Mouse (Mus musculus) thymus, postnatal 36 days (tissue): ENCODE results near the gene Npepl1.

Experiments used
- DNase-seq, 2 experiments: peaks; one replicate each; pipeline ENCODE4 v3.0.0; 2022; ENCODE audit warnings: mixed read lengths in 2 of 2

Gene Npepl1

DNA sequence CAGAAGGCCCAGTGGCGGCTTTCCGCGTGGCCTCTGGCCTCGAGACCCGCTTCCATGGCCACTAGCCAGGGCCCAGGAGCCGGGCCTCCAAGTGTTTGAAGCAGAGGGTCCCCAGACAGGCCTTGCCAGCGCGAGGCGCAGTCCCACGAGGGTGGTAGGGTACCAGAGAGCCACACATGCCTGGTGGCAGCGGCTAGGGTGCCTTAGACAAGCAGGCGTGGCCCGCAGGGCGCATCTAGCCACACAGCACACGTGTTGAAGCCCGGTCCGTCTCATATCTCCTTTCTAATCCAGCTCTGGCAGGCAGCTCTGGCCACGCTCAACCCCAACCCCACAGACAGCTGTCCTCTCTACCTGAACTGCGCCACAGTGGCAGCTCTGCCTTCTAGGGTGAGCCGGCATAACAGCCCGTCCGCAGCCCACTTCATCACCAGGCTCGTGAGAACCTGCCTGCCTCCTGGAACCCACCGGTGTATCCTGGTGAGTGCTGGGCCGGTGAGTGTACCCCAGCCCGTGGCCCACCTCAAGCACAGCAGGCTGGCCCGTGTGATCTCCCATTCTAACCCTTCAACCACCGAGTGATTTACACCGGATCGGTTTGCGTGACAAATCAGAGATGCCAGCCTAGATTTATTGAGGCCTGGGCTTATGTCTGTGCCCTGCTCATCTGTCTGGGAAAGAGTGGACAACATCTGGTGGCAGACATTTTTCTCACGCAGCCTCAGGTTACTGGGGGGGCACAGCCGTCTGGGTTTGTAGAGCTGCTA lies 817 bp downstream of the Npepl1 start:
- peak; percentile 49 to 60 for DNase-seq

- no peak for DNase-seq
These were observed 2.8 kb downstream of the Npepl1 start for GRCm38 (mm10) chr2:174112931-174113330.

GRCm38 (mm10) chr2:174114148-174114864 lies 4.2 kb downstream of the Npepl1 start:
- no peak for DNase-seq

- no peak for DNase-seq
These were observed 6.8 kb downstream of the Npepl1 start for GRCm38 (mm10) chr2:174116929-174117328.

GRCm38 (mm10) chr2:174118141-174118540 lies 8.0 kb downstream of the Npepl1 start:
- DNase-seq: no peak

- DNase-seq: no peak
These were observed 9.1 kb downstream of the Npepl1 start for GRCm38 (mm10) chr2:174119259-174119658.

- DNase-seq: no peak
These were observed 10.5 kb downstream of the Npepl1 start for GRCm38 (mm10) chr2:174120631-174121030.

- no peak for DNase-seq
These were observed 11.3 kb downstream of the Npepl1 start for GRCm38 (mm10) chr2:174121411-174121947.

GRCm38 (mm10) chr2:174122331-174122730 lies 12.2 kb downstream of the Npepl1 start:
- no peak for DNase-seq

GRCm38 (mm10) chr2:174123731-174124130 lies 13.6 kb downstream of the Npepl1 start:
- DNase-seq: no peak

DNA sequence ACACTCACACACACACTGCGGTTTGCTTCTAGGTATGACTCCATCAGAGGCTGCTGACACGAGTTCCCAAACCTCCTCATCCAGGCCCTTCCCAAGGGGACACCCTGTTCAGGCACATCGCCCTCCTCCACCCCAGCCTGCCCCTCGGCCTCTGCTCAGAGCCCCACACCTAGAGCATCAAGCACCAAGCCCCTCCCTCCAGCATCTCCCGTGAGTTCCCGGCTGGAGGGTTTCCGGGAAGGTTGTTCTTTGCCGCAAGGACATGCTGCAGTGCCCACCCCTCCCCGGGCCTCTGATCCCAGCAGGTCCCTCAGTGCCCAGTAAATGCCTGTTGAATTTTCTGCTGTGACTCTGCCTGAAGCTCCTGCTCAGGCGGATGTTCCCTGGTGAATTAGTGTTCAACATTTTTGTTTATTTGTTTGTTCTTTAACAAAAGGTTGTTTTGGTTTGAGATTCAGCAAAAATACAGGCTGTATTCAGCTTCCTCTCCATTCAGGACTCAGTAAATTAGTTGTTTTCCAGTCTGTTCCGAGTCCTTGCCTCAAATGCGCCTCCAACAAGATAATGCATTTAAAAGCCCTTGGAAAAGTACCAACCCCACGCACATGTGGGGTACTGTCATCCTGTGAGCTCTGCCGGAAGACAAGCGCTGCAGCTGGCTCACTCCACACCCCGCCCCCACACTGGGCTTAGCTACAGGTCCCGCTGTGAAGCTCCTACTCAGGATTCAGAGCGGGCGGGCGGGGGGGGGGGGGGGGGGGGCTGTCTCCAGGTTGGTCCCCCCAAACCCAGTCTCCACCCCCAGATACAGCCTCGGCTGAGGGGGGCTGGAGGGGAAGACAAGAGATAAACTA lies 16.6 kb downstream of the Npepl1 start:
- DNase-seq: peak; percentile 50 to 68

- no peak for DNase-seq
These were observed 17.2 kb downstream of the Npepl1 start for GRCm38 (mm10) chr2:174127376-174127713.

DNA sequence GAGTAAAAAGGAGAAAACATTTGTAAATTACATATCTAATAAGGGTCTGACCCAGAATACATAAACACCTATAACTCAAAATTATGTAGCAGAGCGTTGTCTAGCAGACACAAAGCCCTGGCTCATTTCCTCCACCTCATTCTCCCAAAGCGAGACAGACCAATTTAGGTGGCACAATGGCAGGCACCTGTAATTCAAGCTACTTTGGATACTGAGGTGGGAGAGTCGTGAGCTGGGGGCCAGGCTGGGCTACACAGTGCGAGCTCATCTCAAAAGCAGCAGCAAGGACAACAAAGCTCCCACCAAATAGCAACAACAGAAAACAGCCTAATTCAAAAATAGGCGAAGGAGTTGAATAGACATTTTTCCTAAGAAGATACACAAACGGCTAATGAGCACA lies 18.8 kb downstream of the Npepl1 start:
- DNase-seq: no peak

- DNase-seq: no peak
These were observed 20.4 kb downstream of the Npepl1 start for GRCm38 (mm10) chr2:174130468-174131097.

DNA sequence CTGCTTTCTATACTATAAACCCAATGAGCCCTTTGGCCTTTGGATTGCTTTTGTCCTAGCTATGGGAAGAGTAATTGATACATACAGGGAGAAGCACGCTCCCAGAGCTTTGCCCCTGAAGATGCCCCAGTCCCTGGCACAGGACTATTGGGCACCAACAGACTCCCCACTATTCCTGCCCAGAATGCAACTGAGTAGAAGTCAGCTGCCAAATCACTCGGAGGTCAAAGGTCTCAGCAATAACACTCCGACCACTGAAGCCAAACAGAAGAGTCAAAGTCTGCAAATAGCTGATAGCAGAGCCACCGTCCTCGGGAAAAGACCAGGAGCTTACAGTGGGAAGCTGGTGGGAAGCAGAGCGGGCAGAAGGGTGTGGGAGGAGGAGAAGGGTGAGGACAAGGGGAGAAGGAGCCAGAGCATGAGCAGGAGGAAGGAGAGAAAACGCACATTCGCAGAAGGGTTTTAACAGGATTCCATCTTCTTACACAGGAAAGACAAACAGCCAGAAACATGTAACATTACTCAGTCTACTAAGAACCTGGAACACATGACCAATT lies 22.3 kb downstream of the Npepl1 start:
- no peak for DNase-seq

DNA sequence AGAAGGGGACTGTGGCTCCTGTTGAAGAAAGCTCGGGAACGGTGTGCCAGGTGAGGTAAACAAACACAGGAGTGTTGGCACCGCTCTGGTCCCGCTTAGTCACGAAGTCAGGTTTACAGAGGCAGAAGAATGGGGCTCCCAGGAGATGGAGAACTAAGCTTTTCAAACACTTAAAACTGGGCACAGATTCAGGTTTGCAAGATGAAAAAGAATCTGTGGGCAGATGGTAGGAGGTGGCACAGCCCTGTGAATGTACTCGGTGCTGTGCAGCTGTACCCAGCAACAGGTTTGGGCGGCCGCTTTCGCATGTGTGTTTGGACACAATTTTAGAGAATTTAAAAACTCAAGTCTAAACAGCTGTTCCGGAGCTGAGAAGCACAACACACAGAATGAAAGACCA lies 48.9 kb downstream of the Npepl1 start:
- no peak for DNase-seq

DNA sequence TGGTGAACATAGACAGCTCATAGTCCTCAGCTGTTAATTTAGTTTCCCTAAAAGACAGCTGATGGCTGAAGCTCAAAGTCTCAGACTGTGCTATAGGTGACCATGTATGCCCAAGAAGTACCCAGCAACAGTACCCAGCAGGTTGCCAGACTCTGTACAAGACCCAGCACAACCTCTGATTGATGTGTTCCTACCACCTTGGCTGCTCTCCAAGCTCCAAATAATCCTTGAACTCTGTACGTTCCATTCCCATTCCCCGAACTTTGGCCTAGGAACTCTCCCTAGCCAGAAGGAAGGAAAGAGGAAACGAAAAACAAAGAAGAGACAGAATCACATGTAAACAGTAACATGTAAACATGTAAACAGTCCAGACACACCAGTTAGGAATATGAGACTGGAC lies 50.3 kb downstream of the Npepl1 start:
- no peak for DNase-seq
